Mouse (Mus musculus): ENCODE results near the gene Lgals3. TPM values are rescaled to one million over a fixed set of nuclear protein-coding genes. Genes with fewer than 3 reads are reported as not detected.

Lgals3 gene
- total RNA-seq, 2 experiments from 2014 or later, result 3.5 to 4.0 TPM

DNA sequence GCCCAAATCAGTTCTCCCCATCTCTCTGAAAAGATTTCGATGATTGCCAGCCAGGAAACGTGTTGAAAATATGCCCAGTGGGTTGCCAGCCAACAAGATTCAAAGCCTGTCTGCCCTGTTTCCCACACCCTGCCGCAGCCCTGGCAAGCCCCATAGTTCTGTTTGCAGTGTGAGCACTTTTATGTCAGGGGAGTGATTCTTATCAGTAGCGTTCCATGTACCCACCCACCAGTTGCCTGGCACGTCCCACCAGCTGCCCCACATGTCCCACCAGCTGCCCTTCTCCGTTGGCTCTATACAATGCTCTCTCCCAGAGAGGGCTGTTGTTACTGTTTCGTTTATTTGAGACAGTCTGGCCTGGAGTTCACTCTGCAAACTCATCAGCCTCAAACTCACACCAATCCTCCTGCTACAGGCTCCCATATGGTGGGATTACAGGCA, 650 bp upstream of the Lgals3 start:
- intact Hi-C loops (cut with DNase I), result no loop called here
- DNase-seq (ENCODE audit: low spot score), result no peak

- no peak for DNase-seq (ENCODE audit: low spot score)
- intact Hi-C loops (cut with DNase I), result no loop called here
These were observed 2.2 kb downstream of the Lgals3 start for GRCm38 (mm10) chr14:47369741-47370140.

GRCm38 (mm10) chr14:47370790-47371189, 3.2 kb downstream of the Lgals3 start:
- no peak for DNase-seq (ENCODE audit: low spot score)
- intact Hi-C loops (cut with DNase I), result no loop called here

- intact Hi-C loops (cut with DNase I), result no loop called here
- DNase-seq (ENCODE audit: low spot score), result no peak
These were observed 4.1 kb downstream of the Lgals3 start for GRCm38 (mm10) chr14:47371689-47372088.

GRCm38 (mm10) chr14:47373728-47374678, 6.5 kb downstream of the Lgals3 start:
- intact Hi-C loops (cut with DNase I), result no loop called here
- peak; percentile 21 for DNase-seq (ENCODE audit: low spot score)

DNA sequence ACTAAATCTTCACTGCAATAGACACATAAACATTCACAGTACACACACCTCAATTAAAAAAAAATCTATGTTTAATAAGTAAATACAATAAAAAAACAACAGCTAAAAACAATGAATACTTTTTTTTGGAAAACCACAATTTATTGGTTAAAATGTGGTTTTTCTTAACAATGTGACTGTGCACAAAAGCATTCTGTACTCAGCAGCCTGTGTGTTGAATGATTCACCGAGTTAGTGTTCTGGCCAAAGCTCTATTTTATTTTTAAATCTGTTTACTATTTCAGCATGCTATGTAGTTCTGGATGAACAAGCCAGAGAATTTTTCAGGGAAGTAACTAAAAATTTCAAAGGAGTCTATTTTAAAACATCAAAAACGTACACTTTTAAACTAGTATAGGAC, 9.0 kb downstream of the Lgals3 start:
- intact Hi-C loops (cut with DNase I), result no loop called here
- DNase-seq (ENCODE audit: low spot score), result no peak

- no peak for DNase-seq (ENCODE audit: low spot score)
- intact Hi-C loops (cut with DNase I), result no loop called here
These were observed 10.8 kb downstream of the Lgals3 start for GRCm38 (mm10) chr14:47378336-47378735.

- intact Hi-C loops (cut with DNase I), result no loop called here
These were observed 16.4 kb downstream of the Lgals3 start for GRCm38 (mm10) chr14:47383911-47384310.

GRCm38 (mm10) chr14:47384653-47385052, 17.1 kb downstream of the Lgals3 start:
- intact Hi-C loops (cut with DNase I), result no loop called here
- DNase-seq (ENCODE audit: low spot score), result no peak

More at GRCm38 (mm10) chr14:47383911-47384310, 16.4 kb downstream of the Lgals3 start:
- DNase-seq (ENCODE audit: low spot score), result no peak

DNA sequence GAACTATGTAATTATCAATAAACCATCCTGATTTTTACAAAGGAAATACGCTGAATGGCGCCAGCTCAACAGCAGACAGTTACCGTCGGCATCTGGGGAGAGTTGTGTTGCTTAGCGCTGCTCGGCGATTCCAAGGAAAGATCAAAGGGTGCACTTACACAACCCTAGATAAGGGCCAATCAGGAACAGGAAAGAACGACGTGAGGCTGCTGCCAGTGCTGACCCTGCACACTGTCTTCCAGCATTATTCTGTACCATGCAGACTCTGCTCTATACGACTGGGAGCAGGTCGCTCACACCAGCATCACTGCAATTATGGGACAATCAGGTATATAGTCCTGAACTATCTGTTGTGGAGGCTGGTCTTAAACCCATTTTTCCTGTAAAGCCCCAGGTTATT, 18.6 kb downstream of the Lgals3 start:
- DNase-seq (ENCODE audit: low spot score), result no peak
- intact Hi-C loops (cut with DNase I), result no loop called here

GRCm38 (mm10) chr14:47393354-47394094, 26.0 kb downstream of the Lgals3 start:
- intact Hi-C loops (cut with DNase I), result loop anchor here (10.0 kb wide), 1 partner anchor 509 kb away; the partner anchor contains the start of gene Samd4
- no peak for DNase-seq (ENCODE audit: low spot score)

- intact Hi-C loops (cut with DNase I), result loop anchor here (5.0 to 10.0 kb wide), 2 partner anchors 118 to 510 kb away; partner anchors contain the start of genes Samd4, Socs4 and Wdhd1
- DNase-seq (ENCODE audit: low spot score), result no peak
These were observed 27.5 kb downstream of the Lgals3 start for GRCm38 (mm10) chr14:47395007-47395406.

- DNase-seq (ENCODE audit: low spot score), result no peak
- intact Hi-C loops (cut with DNase I), result loop anchor here (1.0 to 10.0 kb wide), 3 partner anchors 60 to 511 kb away; partner anchors contain the start of genes Samd4, Socs4 and Wdhd1
These were observed 28.0 kb downstream of the Lgals3 start for GRCm38 (mm10) chr14:47395462-47396026.

DNA sequence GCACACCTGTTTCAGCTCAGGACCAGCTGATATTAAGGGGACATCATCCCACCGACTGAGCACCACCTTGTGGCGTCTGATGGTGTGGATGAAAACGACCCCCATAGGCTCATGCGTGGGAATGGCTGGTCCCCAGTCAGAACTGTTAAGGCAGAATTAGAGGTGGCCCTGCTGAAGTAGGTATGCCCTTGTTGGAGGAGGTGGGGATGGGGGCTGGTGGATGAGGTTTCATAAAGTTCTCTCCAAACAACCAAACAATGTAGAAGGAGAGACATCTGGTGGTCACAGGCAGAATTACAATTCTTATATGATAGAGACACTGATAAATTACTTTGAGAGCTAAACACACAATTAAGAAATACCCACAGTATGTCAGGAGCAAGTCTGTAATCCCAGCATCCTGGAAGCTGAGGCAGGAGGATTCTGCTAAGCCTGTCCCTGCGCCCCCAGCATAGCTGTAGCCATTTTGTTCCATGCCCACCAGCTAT, 28.7 kb downstream of the Lgals3 start:
- intact Hi-C loops (cut with DNase I), result loop anchor here (1.0 to 10.0 kb wide), 3 partner anchors 61 to 511 kb away; partner anchors contain the start of genes Samd4, Socs4 and Wdhd1
- no peak for DNase-seq (ENCODE audit: low spot score)

DNA sequence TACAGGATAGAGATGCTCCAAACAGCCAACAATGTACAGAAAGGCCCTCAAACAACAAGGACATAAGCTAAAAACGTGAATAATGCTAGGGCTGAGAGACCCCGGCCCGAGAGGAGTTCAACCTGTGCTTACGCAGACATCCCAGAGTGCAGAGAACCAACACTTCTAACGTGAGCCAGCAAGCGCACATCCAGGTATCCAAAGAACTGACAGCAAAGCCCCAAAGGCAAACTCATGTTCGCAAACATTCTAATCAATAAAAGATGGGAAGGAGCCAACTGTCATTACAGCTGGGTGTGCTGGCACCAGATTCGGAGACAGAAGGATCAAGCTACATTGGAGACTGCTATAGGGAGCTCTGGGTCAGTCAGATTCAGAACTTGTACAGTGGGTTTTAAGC, 35.2 kb downstream of the Lgals3 start:
- intact Hi-C loops (cut with DNase I), result no loop called here
- DNase-seq (ENCODE audit: low spot score), result no peak

DNA sequence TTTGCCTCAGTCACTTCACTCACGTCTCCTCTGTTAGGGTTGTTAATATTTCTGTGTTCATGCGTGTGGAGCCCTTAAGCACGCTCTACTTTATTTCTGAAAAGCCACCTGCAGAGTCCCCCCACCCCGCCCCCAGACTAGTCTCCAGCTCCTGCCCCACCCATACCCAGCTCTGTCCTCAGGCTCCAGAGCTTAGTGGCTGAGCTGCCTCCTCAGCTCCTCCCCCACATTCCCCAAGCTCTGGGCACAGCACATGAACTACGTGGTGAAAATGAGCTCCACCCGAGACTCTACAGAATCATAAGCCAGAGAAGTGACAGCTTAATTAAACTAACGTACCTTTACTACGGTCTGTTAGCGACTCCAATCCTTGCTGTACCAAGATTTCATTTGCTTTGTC, 38.4 kb downstream of the Lgals3 start:
- intact Hi-C loops (cut with DNase I), result no loop called here
- no peak for DNase-seq (ENCODE audit: low spot score)

DNA sequence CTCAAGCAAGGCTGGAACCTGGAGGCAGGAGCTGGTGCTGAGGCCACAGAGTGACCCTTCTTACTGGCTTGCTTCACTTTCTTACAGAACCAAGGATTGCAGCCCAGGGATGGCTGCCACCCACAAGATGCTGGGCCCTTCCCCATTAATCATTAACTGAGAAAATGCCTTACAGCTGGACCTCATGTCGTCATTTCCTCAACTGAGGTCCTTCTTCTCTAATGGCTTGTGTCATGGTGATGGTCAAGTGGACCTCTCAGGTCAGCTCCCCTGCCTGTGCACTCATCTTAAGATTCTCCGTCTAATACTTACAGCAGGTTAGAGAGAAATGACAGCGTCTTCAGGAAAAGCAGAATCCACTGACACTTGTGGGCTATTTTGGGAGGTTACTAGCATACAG, 49.8 kb downstream of the Lgals3 start:
- intact Hi-C loops (cut with DNase I), result loop anchor here (5.0 kb wide), 2 partner anchors 55 to 115 kb away; no protein-coding TSS in a partner anchor
- DNase-seq (ENCODE audit: low spot score), result no peak

DNA sequence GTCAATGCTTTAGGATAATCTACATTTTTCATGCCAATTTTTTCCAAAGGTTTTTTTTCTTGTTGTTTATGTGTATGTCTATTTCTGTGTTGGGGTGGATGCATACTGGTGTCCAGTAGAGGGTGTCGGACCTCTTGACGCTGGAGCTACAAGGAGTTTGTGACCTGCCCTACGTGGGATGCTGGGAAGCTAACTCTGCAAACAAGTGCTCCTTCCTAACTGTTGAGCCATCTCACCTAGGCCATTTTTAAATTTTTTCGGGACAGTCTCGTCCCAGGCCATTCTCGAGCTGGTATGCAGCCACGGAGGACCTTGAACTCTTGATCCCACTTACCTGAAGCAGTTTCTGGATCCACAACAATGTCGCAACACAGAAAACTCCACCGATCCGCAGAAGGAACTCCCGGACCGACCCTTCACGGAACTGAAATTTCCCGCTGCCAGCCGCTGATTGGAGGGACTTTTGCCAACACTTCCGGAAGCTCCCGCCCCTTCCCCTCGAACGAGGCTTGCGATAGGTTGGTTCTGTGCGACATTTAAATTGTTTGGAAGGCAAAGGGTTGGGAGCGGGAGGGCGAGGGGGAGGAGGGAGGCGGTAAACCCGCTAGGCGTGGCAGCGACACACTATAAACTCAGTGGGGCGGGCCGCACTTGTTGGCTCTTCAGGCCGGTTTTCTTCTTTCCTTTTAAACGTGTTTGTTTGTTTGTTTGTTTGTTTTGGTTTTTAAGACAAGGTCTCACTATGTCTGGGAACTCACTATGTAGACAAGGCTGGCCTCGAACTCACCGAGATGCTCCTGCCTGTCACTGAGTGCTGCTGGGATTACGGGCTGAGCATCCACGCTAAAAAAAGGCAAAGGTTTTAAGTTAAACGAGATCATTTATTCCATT, 50.5 kb downstream of the Lgals3 start, which contains the start of gene Dlgap5:
Gene Dlgap5, minus strand, starts transcription at position 633 of the 891 bp plus-strand sequence.
- peak; percentile 87 for DNase-seq (ENCODE audit: low spot score)
- intact Hi-C loops (cut with DNase I), result loop anchor here (5.0 kb wide), 2 partner anchors 54 to 114 kb away; no protein-coding TSS in a partner anchor

- DNase-seq (ENCODE audit: low spot score), result no peak
- intact Hi-C loops (cut with DNase I), result loop anchor here (5.0 kb wide), 2 partner anchors 54 to 114 kb away; no protein-coding TSS in a partner anchor
These were observed 51.1 kb downstream of the Lgals3 start for GRCm38 (mm10) chr14:47418666-47418991.

Measured in heart, postnatal 25 days (tissue).